Mouse (Mus musculus) kidney, adult 9 months (tissue): ENCODE data around the gene Dab2ip.

Experiments
- DNase-seq: peaks from one replicate; pipeline ENCODE4 v3.0.0; 2022

Gene Dab2ip

DNA sequence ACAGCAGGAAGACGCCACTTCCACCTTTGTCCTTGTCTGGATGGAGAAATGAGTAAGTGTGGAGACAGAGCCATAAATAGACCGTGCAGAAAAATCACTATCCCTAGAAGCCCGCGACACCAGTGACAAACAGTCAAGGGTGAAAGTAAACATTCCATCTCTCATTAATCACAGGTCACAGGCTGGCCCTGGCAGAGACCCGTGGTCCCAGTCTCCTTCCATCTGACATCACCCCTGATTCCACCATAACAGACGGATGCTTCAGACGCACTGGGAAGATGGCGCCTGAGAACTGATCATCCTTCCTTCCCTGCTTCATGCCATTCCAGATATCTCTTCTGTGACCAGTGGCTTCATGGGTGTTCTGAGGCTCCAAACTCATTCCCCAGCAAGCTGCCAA is 206.3 kb downstream of the Dab2ip start:
- no peak for DNase-seq

DNA sequence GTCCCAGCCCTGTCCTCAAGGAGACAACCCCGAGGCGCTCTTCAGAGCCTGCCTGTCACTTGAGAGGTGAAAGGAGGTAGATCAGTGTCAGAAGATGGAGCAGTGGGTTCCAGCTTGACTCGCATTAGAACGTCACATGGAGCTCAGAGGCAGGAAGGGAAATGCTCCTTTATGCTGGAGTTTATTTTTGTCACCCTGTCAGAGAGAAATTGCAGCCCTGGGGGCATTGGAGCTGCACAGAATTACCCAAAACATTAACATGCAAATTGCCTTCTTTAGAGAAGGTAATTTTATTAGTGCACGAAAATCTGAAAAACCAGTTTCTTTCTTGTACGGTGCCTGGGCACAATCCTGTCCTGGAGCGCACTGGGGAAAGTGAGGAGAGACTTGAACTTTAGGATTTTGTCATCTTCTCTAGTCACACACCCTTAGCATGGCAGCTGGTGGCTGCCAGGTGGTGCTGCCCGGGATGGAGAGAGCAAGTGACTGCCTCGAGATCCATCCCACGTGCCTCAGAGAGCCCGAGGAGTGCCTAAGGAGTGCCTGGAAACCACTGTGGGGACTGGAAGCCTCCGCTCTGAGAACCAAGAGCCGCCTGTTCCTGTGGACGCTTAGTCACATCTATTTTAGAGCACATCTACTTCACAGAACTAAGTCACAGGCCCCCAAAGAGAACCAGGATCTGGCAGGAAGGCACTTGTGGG is 209.9 kb downstream of the Dab2ip start:
- DNase-seq: peak; percentile 32

DNA sequence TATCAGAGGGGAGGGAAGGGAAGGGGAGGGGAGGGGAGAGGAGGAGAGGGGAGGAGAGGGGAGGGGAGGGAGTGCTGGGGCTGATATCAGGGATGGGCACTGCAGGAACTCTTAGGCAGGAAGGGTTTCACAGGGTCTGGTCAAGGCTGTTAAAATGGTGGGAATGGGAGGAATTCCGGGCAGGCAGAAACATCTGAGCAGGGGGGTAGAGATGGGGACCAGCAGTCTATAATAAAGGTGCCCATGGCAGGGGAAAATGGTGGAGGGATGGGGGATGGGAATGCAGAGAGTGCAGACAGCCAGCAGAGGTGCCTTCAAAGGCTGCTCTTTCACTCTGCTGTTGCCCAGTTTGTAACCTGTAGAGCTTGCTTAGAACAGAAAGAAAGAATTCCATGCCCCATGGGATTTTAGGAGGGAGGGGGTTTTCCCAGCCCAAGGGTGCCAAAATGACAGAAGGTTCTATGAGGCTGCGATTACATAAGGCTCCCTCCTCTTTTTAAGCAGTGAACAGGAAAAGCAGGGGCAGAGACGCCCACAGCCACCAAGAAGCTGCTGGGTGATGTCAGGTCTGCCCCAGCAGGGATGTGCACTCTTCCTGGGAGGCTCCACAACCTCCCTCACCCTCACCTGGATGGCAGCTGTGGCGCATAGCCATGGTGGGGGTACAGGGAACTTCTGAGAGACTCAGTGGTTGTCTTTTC is 210.6 kb downstream of the Dab2ip start:
- DNase-seq: no peak

GRCm38 (mm10) chr2:35769398-35769797 is 211.3 kb downstream of the Dab2ip start:
- DNase-seq: no peak

DNA sequence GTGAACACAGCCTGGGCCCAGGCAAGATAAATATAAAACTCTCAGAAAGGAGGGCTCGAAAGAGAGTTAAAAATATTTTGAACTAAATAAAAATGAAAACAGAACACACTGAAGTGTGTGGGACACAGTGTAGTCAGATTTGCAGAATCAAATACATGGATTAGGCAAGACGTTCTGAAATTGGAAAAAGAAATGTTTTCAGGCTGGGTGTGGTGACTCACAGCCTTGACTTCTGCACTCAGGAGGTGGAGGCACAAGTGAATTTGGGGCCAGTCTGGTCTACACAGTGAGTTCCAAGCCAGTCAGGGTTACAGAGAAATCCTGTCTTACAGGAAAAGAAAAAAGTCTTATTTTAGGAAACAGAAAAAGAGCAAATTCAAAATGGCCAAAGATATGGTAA is 212.5 kb downstream of the Dab2ip start:
- DNase-seq: no peak

- no peak for DNase-seq
These were observed 217.6 kb downstream of the Dab2ip start for GRCm38 (mm10) chr2:35775651-35776055.

GRCm38 (mm10) chr2:35776935-35777334 is 218.9 kb downstream of the Dab2ip start:
- no peak for DNase-seq

- DNase-seq: no peak
These were observed 221.2 kb downstream of the Dab2ip start for GRCm38 (mm10) chr2:35779266-35779665.
